Mouse (Mus musculus) E14TG2a.4 (cell line): ENCODE data around the gene Sowaha.

Experiments
- CTCF ChIP-seq: conservative IDR thresholded peaks from 2 replicates; pipeline ENCODE4 v1.5.1; 2014; ENCODE audit warnings: low read length
- NANOG ChIP-seq: IDR thresholded peaks from 2 replicates; pipeline ENCODE4 v1.6.1; 2014; ENCODE audit warnings: borderline replicate concordance, low read length, mixed read lengths
- POU5F1 ChIP-seq: IDR thresholded peaks from 2 replicates; pipeline ENCODE4 v1.6.1; 2014; ENCODE audit warnings: low read length, borderline replicate concordance

DNA sequence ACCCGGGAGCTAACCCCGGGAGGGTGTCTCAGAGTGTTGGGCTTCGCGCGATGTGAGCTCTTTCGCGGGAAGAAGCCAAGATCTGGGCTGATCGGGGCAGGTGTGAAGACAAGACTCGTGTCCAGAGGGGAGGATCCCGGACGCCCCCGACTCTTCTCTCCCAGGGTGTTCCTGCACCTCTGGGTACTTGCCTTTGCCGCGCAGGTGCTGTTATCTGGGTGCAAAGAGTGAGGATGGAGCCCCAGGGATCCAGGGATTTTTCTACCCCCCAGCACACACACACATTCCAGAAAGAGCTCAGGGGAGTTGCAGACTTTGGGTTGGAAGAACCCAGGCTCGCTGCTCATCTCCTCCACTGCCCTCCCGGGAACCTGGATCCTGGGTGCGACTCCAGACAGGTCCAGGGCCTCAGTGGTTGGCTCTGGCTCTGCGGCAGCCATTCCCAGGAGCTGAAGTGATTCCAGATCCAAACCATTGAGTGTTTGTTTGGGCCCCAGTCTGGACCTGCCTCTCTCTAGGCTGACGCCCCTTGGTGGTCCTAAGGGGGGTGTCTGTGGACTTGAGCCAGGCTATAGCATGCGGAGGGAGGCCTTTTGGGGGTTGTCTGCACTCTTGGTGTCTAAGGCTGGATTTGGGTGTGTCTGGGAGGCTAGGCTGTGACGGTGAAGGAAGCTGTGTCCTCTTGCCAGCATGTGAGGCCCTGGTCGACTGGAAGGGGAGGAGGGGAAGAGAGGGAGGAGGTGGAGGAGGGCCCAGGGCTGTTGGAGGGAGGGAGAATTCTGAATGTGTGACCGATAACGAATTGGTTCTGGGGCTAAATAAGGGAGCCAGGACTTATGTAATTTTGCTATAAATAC, 40.3 kb upstream of the Sowaha start:
- TF ChIP-seq CTCF (no peak), NANOG (no peak), POU5F1 (no peak)
